Mouse (Mus musculus) midbrain, embryonic 13.5 days (tissue): Measurements from ENCODE around the gene Gm45837. TPM values are rescaled to one million over a fixed set of nuclear protein-coding genes. Genes with fewer than 3 reads are reported as not detected.
A peak's percentile ranks its signal among the peaks of the same experiment; 100 is the strongest.

ENCODE experiments used
- ATAC-seq: fragments of 200-750 bp; cut with Nextera tagmentation; 2 replicates; pipeline ENCODE4 v1.8.0; 2017; ENCODE audit warnings: mild to moderate bottlenecking, moderate TSS enrichment, moderate library complexity
- H3K27ac ChIP-seq: fragments of 300-500 bp; sonication (generic); 2 replicates; pipeline ENCODE4 v1.5.1; 2015; ENCODE audit warnings: inconsistent platforms, mild to moderate bottlenecking, moderate library complexity
- H3K27me3 ChIP-seq: fragments of 300-500 bp; sonication (generic); 2 replicates; pipeline ENCODE4 v1.6.1; 2015; ENCODE audit warnings: mild to moderate bottlenecking, inconsistent platforms
- H3K36me3 ChIP-seq: fragments of 300-500 bp; sonication (generic); 2 replicates; pipeline ENCODE4 v1.6.1; 2015; ENCODE audit warnings: mild to moderate bottlenecking, inconsistent platforms
- H3K4me1 ChIP-seq: fragments of 300-500 bp; sonication (generic); replicated peaks from 2 replicates; pipeline ENCODE4 v1.6.1; 2015; ENCODE audit warnings: inconsistent platforms
- H3K4me2 ChIP-seq: fragments of 300-500 bp; sonication (generic); replicated peaks from 2 replicates; pipeline ENCODE4 v1.6.1; 2015; ENCODE audit warnings: moderate library complexity, mild to moderate bottlenecking, inconsistent platforms
- H3K4me3 ChIP-seq: fragments of 300-500 bp; sonication (generic); replicated peaks from 2 replicates; pipeline ENCODE4 v1.5.1; 2015; ENCODE audit warnings: mild to moderate bottlenecking, inconsistent platforms
- H3K9ac ChIP-seq: fragments of 300-500 bp; sonication (generic); replicated peaks from 2 replicates; pipeline ENCODE4 v1.6.1; 2015; ENCODE audit warnings: mild to moderate bottlenecking, inconsistent platforms
- H3K9me3 ChIP-seq: fragments of 300-500 bp; sonication (generic); 2 replicates; pipeline ENCODE4 v1.6.1; 2016; ENCODE audit warnings: mild to moderate bottlenecking, inconsistent platforms
- WGBS: fragments of 180-500 bp; shearing (Covaris S2); methylation state at CpG from one replicate; pipeline ENCODE4 v1.1.7; 2015; 5-methylcytosine and 5-hydroxymethylcytosine counted together
- polyA plus RNA-seq: library from polyadenylated mRNA; unstranded; fragments of >200 nt; fragmentation: Nextera tagmentation; extraction: Ambion mirVana; gene quantifications from 2 replicates; pipeline ENCODE4 v1.2.1, GENCODE M21; 2015

Gm45837 gene
- polyA plus RNA-seq, result not detected in 2 replicates

DNA sequence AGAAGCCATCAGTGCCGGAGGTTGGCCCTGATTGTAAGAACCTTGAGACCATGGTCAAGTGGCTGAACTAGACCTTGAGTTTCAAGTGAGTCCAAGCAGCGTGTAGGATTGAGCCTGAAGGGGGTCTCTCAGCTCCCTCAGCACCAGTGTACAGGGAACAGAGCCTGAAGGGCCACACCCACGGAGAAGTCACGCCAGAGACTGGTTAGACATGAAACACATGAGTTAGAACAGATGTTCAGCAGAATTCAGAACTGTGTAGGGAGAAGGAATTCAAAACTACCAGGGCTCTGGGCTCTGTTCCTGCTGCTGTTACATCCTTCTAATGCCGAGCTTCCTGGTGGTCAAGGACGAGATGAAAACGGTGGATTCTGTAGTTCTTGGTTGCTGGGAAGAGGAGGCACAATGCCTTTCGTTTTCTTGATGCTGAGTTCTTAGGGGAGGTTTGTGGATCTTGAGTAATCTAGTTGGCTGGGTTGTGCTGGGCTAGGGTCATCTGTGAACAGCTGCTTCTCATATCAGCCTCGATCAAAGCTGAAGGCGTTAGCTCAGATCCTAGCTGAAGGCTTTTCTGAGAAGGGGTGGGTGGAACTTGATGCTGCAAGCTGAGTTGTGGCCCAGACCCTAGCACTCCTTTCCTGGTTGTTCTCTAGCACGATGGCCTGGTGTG is at the start of gene Gm45837:
TSS of gene Gm45837 (plus strand) at position 620 of the 670 bp plus-strand sequence.
- no peak within 1 kb of the TSS for H3K9ac ChIP-seq
- H3K27ac ChIP-seq, result no peak within 1 kb of the TSS
- no peaks in the 10 kb centered on the region for H3K9me3 ChIP-seq
- no peaks in the 10 kb centered on the region for H3K36me3 ChIP-seq
- H3K4me2 ChIP-seq, result no peak within 1 kb of the TSS
- no peak within 1 kb of the TSS for H3K4me3 ChIP-seq
- ATAC-seq, result no peak
- WGBS, result 89% methylated on average over 11 of the region's 11 CpGs
- H3K27me3 ChIP-seq, result no peaks in the 10 kb centered on the region
- H3K4me1 ChIP-seq, result peaks cover 17% of the 10 kb centered on the region

DNA sequence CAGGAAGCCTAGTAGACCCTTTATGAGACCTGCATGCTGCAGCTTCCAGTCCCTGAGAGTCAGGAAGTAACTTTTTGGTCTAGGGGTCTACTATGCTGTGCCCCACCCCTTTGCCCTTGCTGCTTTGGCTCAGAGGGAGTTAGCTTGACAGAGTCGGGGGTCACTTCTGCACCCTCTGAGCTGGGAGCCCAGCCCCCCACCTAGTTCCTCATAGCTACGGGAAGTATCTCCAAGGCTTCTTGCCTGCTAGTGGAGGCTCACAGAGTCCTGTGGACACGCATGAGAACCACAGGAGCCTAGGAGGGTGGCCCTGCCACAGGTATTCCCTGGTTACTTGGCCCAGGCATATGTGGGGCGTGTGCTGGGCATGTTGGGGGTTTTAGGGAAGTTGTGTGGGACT is 49.7 kb upstream of the Gm45837 start:
- Histone ChIP-seq H3K27ac (no peak overlapping the region), H3K4me2 (no peak overlapping the region), H3K27me3 (no peaks in the 10 kb centered on the region), H3K9me3 (no peaks in the 10 kb centered on the region), H3K4me3 (no peak overlapping the region), H3K36me3 (no peaks in the 10 kb centered on the region), H3K4me1 (peaks cover 5% of the 10 kb centered on the region; the same call in 1 of the 2 replicates), H3K9ac (no peak overlapping the region)
- no peak for ATAC-seq
- WGBS, result 81% methylated on average over 4 of the region's 4 CpGs

DNA sequence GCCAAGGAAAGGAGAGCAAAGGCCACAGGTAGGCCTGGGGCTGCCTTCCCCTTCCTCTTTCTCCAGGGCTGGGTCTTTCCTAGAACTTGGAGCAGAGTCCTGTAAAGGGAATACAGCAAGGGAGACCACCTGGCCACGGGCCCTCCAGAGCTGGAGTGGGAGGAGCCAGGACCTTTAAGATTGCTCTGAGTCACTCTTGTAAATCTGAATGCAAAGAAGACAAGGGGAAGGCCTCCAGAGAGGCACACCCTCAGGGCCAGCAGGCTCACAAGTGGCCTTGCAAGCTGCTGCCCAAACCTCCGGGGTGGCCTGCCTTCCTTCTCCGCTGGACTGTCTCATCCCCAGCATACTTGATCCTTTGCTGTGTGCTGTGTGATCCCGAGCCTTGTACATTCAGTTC is 48.9 kb upstream of the Gm45837 start:
- ATAC-seq, result no peak
- no peaks in the 10 kb centered on the region for H3K27me3 ChIP-seq
- no peak overlapping the region for H3K27ac ChIP-seq
- H3K4me2 ChIP-seq, result no peak overlapping the region
- no peak overlapping the region for H3K9ac ChIP-seq
- 76% methylated on average over 4 of the region's 4 CpGs for WGBS
- no peak overlapping the region for H3K4me3 ChIP-seq
- H3K36me3 ChIP-seq, result no peaks in the 10 kb centered on the region
- H3K4me1 ChIP-seq, result peaks cover 3% of the 10 kb centered on the region; the same call in 1 of the 2 replicates
- H3K9me3 ChIP-seq, result no peaks in the 10 kb centered on the region

DNA sequence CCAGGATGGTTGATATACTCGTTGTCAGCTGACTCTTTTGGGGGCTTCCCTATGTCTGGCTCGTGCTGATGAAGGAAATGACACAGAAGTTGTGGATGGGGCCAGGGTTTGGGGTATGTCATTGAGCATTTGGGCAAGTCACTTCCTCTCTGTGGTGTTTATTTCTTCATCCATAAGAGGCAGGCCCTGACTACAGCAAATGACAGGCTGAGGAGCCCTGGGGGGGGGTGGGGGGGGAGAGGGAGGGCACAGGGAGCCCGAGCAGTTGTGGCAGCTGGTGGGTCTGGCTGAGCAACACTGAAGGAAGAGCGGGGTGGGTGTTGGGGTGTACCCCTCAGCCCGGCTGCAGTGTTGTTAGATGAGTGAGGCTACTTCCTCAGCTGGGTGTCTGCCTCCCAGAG is 47.9 kb upstream of the Gm45837 start:
- H3K36me3 ChIP-seq, result no peaks in the 10 kb centered on the region

DNA sequence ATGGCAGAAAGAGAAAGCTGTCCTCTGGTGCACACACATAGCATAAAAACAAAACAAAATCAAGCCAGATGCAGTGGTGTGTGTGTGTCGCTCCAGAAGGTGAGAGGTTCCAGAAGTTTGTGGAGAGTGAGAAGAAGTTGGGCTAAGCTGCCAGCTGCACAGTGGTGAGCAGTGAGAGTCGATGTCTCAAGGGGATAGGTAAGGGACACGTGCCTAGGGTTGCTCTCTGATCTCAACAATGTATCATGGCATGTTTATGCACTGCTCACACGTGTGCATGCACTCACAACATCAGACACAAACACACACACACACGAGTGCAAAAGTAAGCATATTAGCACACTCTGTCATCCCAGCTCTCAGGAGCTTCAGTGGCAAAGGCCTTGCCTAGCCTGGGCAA is 46.8 kb upstream of the Gm45837 start:
- no peaks in the 10 kb centered on the region for H3K4me1 ChIP-seq
- 84% methylated on average over 5 of the region's 5 CpGs for WGBS
- H3K4me3 ChIP-seq, result no peak overlapping the region
- no peak overlapping the region for H3K9ac ChIP-seq
- no peaks in the 10 kb centered on the region for H3K36me3 ChIP-seq
- H3K9me3 ChIP-seq, result no peaks in the 10 kb centered on the region
- no peaks in the 10 kb centered on the region for H3K27me3 ChIP-seq
- H3K27ac ChIP-seq, result no peak overlapping the region
- H3K4me2 ChIP-seq, result no peak overlapping the region
- no peak for ATAC-seq

More for the DNA sequence above, 47.9 kb upstream of the Gm45837 start:
- no peak overlapping the region for H3K4me2 ChIP-seq
- H3K9me3 ChIP-seq, result no peaks in the 10 kb centered on the region
- no peak overlapping the region for H3K27ac ChIP-seq
- no peak overlapping the region for H3K4me3 ChIP-seq
- no peak for ATAC-seq
- H3K9ac ChIP-seq, result no peak overlapping the region
- WGBS, result 71% methylated on average over 5 of the region's 5 CpGs
- no peaks in the 10 kb centered on the region for H3K27me3 ChIP-seq
- H3K4me1 ChIP-seq, result no peaks in the 10 kb centered on the region

DNA sequence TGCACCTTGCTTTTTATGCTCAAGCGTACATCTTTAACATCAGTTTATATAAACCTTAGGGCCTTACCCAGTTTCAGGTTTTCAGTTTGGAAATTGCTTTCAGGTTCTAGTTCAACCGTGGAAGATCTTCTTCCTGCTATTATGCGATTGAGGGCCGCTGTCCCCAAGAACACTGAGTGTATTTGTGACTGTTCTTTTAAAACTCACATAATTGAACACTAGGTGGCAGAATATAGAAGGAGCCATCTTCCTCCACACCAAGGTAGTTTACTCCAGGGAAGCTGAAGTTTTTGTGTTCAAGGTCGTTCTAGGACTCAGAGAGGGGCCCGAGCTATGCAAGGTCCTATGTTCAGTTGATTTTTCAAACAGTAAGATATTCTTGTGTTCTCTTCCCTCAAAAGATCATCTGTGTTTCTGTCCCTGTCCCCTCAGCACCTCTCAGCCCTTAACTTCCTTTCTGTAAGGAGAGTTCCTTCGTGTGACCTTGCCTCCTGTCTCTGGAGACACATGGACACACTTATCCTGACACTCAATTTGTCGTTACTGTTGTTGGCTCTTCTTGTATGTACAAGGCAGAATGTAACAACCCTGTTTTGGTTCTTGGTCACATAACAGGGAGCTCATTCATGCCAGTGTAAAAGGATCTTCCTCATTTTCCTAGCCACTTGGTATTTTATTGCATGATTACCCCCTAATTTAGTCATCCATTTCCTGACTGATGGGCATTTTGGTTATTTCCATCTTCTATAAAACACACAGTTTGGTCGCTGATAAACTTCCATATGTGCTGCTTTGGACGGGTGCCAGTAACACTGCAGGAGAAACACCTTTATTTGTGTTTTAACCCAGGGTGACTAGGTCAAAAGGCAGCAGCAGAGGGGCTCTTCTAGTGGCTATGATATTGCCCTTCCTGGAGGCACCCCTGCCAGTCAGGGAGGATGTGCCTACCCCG is 42.5 kb upstream of the Gm45837 start:
- no peak for ATAC-seq

DNA sequence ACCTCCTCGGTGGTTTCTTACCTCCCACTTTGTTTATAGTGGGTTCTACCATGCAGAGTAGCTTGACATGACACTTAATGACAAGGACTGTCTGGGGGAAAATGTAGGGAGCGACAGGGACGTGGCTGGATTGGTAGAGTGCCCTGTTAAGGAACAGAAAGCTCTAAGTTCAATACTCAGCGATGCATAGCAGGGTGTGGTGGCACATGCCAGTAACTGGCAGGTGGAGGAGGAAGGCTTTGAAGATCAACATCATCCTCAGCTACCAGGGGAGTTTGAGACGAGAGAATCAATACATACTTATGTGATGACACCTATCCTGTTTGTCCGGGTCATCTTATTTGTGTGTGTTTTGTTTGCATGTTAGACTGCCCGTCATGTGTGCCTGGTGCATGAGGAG is 41.0 kb upstream of the Gm45837 start:
- no peak overlapping the region for H3K9ac ChIP-seq
- no peak for ATAC-seq
- 82% methylated on average over 7 of the region's 7 CpGs for WGBS
- H3K36me3 ChIP-seq, result no peaks in the 10 kb centered on the region
- H3K4me3 ChIP-seq, result no peak overlapping the region
- no peaks in the 10 kb centered on the region for H3K27me3 ChIP-seq
- H3K27ac ChIP-seq, result no peak overlapping the region
- H3K4me2 ChIP-seq, result no peak overlapping the region
- H3K9me3 ChIP-seq, result no peaks in the 10 kb centered on the region
- 0 out of 2 replicates have a peak, but pooled peaks cover 4% of the 10 kb centered on the region for H3K4me1 ChIP-seq

More for the DNA sequence above, 42.5 kb upstream of the Gm45837 start:
- Histone ChIP-seq H3K4me3 (no peak overlapping the region), H3K27me3 (no peaks in the 10 kb centered on the region), H3K27ac (no peak overlapping the region), H3K9me3 (no peaks in the 10 kb centered on the region), H3K9ac (no peak overlapping the region), H3K4me2 (no peak overlapping the region), H3K4me1 (no peaks in the 10 kb centered on the region), H3K36me3 (no peaks in the 10 kb centered on the region)
- 71% methylated on average over 11 of the region's 11 CpGs for WGBS

DNA sequence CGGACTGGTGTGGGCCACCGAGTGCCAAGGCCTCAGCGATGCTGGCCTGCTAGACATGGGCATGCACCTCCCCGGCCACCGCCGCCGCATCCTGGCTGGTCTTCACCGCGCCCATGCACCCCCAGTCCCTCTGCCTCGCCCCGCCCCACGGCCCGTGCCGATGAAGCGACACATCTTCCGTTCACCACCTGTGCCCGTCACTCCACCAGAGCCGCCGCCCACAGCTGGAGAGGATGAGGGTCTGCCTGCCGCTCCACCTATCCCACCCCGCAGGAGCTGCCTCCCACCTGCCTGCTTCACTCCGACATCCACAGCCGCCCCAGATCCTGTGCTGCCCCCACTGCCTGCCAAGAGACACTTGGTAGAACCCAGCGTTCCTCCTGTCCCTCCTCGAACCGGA is 37.6 kb upstream of the Gm45837 start:
- no peak overlapping the region for H3K27ac ChIP-seq
- no peaks in the 10 kb centered on the region for H3K36me3 ChIP-seq
- H3K9ac ChIP-seq, result no peak overlapping the region
- H3K4me3 ChIP-seq, result no peak overlapping the region
- 89% methylated on average over 26 of the region's 26 CpGs for WGBS
- H3K4me2 ChIP-seq, result no peak overlapping the region
- no peaks in the 10 kb centered on the region for H3K27me3 ChIP-seq
- H3K4me1 ChIP-seq, result peaks cover 11% of the 10 kb centered on the region
- ATAC-seq, result peak; percentile 29; the same call in 1 of the 2 replicates
- H3K9me3 ChIP-seq, result no peaks in the 10 kb centered on the region

DNA sequence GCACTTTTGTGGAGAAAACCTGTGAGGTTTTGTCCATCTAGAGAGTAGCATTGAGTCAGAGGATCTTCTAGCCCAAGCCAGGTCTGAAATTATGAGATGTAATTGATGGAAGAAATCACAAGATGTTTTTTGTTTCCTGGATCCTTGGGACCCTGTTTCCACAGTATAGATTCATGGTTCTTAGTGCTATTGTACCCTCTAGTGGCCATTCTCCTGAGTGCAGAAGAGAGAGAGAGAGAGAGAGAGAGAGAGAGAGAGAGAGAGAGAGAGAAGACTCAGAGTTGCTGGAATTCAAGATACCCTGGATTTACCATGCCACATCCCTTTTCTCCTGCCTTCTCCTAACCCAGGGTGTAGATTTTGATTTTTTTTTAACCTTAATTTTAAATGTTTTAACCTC is 36.5 kb upstream of the Gm45837 start:
- peak; percentile 81 for ATAC-seq
- no peak overlapping the region for H3K27ac ChIP-seq
- H3K36me3 ChIP-seq, result no peaks in the 10 kb centered on the region
- no peak overlapping the region for H3K9ac ChIP-seq
- no peaks in the 10 kb centered on the region for H3K9me3 ChIP-seq
- no peak overlapping the region for H3K4me2 ChIP-seq
- H3K4me3 ChIP-seq, result no peak overlapping the region
- H3K4me1 ChIP-seq, result peaks cover 14% of the 10 kb centered on the region
- no peaks in the 10 kb centered on the region for H3K27me3 ChIP-seq

DNA sequence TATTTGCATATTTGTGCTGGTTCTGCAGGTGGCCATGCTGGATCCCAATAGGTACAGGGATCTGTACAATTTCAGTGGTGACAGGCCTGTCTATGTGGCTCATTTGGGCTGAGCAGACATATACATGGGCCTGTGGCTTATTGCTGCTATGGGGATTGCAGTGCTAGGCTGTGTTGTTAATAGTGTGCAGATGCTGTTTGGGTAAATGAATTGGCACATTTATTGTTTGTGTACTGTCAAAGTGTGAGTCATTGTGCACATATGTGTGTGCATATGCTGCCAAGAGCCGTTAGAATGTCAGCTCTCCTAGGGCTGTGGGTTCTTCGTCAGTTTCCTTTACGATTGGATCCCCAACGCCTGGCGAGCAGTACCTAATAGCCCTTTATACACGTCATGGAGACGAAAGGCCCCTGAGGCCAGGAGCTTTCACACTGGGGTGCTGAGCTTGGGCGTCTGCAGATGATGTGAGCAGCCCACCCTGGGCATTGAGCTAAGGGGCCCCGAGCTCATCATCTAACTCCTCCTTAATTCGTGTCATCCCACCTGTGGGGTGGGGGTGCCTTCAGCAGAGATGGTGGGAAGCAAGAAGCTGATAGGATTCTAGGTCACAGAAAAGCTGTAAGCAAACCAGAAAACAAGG is 33.9 kb upstream of the Gm45837 start:
- 77% methylated on average over 10 of the region's 10 CpGs for WGBS
- Histone ChIP-seq H3K4me3 (no peak overlapping the region), H3K36me3 (no peaks in the 10 kb centered on the region), H3K4me2 (no peak overlapping the region), H3K9me3 (no peaks in the 10 kb centered on the region), H3K9ac (no peak overlapping the region), H3K27me3 (no peaks in the 10 kb centered on the region), H3K4me1 (peaks cover 14% of the 10 kb centered on the region), H3K27ac (no peak overlapping the region)
- ATAC-seq, result no peak

DNA sequence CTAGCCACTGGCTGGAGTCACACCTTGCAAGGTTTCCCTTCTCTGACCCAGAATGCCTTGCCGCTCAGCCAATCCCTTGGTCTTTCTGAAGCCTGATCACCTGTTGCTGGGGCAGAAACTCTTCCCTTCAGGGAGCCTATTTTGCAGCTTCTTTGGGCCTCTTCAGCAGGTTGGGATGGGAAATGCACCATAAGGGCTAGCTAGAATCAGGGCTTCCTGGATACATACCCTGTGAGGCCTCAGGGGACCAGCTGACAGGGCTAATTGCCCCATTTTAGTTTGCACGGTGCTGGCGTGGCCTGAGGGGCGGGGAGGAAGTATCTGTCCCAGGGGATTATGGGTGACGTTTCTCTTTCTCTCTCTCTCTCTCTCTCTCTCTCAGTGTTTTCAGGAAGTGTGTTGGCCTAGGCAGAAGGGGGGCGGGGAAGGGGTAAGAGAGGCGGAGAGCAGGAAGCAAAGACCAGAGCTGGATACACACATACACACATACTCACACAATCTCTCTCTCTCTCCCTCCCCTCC is 32.9 kb upstream of the Gm45837 start:
- H3K27ac ChIP-seq, result no peak overlapping the region

More for the DNA sequence above, 32.9 kb upstream of the Gm45837 start:
- 30% methylated on average over 7 of the region's 7 CpGs for WGBS
- H3K4me1 ChIP-seq, result peaks cover 14% of the 10 kb centered on the region
- H3K27me3 ChIP-seq, result no peaks in the 10 kb centered on the region
- no peak overlapping the region for H3K4me3 ChIP-seq
- H3K36me3 ChIP-seq, result no peaks in the 10 kb centered on the region
- H3K9ac ChIP-seq, result no peak overlapping the region
- peak overlapping the region; percentile 1; the same call in 1 of the 2 replicates for H3K4me2 ChIP-seq
- no peaks in the 10 kb centered on the region for H3K9me3 ChIP-seq
- ATAC-seq, result peak; percentile 41; the same call in 1 of the 2 replicates
